Mouse (Mus musculus): Measurements from ENCODE around the gene Cks1b. TPM values are rescaled to one million over a fixed set of nuclear protein-coding genes. Genes with fewer than 3 reads are reported as not detected.

Gene Cks1b
- total and polyA plus RNA-seq, 3 experiments, result 177 to 438 (median 271) TPM

DNA sequence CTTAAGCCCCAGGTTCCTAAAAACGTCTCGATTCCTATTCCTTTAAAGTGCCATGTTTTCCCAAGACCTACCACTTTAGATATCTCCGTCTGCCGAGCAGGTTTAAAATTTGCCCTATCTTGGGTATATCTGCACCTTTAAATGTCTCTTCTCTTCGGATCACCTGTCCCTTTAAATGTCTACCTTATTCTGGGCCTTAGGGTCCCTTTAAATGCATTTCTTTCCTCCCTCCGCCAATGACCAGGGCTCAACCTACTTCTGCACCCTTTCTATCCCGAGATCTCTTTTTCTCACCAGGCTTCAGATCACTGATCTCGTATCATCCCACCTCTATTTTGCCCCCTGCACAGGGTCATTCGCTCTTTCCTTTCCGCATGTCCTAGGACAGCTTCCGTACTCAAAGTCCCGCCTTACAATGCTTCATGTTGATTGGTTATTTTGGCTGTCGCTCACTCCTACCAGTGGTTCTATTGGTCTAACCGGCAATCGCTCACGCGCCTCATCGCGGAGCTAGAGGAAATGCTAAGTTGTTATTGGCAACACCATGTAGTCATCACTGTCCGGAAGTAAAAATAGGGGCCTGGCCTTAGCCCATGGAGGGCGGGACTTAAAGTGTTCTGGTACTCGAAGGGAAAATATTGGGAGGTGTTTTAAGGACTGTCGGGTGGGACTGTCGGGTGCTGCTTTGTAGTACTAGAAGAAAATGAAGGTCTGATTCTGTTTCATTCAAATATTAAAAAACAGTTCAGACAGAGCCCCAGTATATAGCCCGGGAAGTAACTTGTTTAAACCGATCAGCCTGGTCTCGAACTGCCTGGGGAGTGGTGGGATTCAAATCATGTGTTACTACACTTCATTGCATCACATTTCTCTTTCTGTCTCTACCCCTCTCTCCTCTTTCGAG, 6.4 kb downstream of the Cks1b start, which contains the start of gene Flad1 (continued):
- TF ChIP-seq ZNF384 (IDR thresholded peaks at IDR 0.05; ENCODE audit: low read depth, low read length), result no peak
- no peak for TF ChIP-seq RAD21 (IDR thresholded peaks at IDR 0.05; ENCODE audit: low read depth, low read length)
- TF ChIP-seq TBP (IDR thresholded peaks at IDR 0.05; ENCODE audit: low read depth, low read length), result peak; percentile 84
- no peak for TF ChIP-seq GABPA (IDR thresholded peaks at IDR 0.05; ENCODE audit: low read depth, low read length)
- peak; percentile 41; the same call in 1 of the 2 replicates for TF ChIP-seq GATA1 (IDR thresholded peaks at IDR 0.05; ENCODE audit: low read depth, low read length)
- TF ChIP-seq BHLHE40 (IDR thresholded peaks at IDR 0.05; ENCODE audit: borderline replicate concordance, low read depth, low read length), result no peak
- TF ChIP-seq SMC3 (IDR thresholded peaks at IDR 0.05; ENCODE audit: low read depth, low read length), result no peak
- TF ChIP-seq MAX (IDR thresholded peaks at IDR 0.05; ENCODE audit: low read length), result peak; percentile 64; the same call in 1 of the 2 replicates
- TF ChIP-seq UBTF (IDR thresholded peaks at IDR 0.05; ENCODE audit: borderline replicate concordance, insufficient read depth, low read depth, low read length), result no peak
- peak; percentile 50; the same call in 1 of the 2 replicates for TF ChIP-seq USF1 (IDR thresholded peaks at IDR 0.05; ENCODE audit: low read depth, low read length)
- TF ChIP-seq TAL1 (IDR thresholded peaks at IDR 0.05; ENCODE audit: low read length), result no peak
- TF ChIP-seq MAFK (IDR thresholded peaks at IDR 0.05; ENCODE audit: borderline replicate concordance, low read depth, low read length), result no peak
- no peak for TF ChIP-seq CTCF (IDR thresholded peaks at IDR 0.05 in 2 of 3, conservative IDR thresholded peaks at IDR 0.05 in 1 of 3; ENCODE audit: control insufficient read depth in 1 of 3, insufficient read depth in 1 of 3, low read depth in 2 of 3, low read length in 3 of 3, poor library complexity in 1 of 3, severe bottlenecking in 1 of 3)
- no peak for TF ChIP-seq EP300 (IDR thresholded peaks at IDR 0.05; ENCODE audit: low read depth in 1 of 2, low read length in 2 of 2)
- 0 out of 2 replicates have a peak, but pooled peaks have one; percentile 17 for TF ChIP-seq NRF1 (IDR thresholded peaks at IDR 0.05; ENCODE audit: insufficient read depth, low read depth, low read length, poor library complexity, severe bottlenecking)
- no peak for TF ChIP-seq USF2 (IDR thresholded peaks at IDR 0.05; ENCODE audit: borderline replicate concordance in 1 of 2, insufficient read depth in 1 of 2, low read depth in 1 of 2, low read length in 2 of 2)
- 0 out of 2 replicates have a peak, but pooled peaks have one; percentile 23 for TF ChIP-seq TCF12 (IDR thresholded peaks at IDR 0.05; ENCODE audit: low read depth, low read length)
- no peak for TF ChIP-seq E2F4 (IDR thresholded peaks at IDR 0.05; ENCODE audit: borderline replicate concordance, low read depth, low read length)
- peak; percentile 96 for TF ChIP-seq CHD2 (IDR thresholded peaks at IDR 0.05; ENCODE audit: low read length)
- peak; percentile 76 for TF ChIP-seq KAT2A (conservative IDR thresholded peaks at IDR 0.05; ENCODE audit: low read depth, low read length)

DNA sequence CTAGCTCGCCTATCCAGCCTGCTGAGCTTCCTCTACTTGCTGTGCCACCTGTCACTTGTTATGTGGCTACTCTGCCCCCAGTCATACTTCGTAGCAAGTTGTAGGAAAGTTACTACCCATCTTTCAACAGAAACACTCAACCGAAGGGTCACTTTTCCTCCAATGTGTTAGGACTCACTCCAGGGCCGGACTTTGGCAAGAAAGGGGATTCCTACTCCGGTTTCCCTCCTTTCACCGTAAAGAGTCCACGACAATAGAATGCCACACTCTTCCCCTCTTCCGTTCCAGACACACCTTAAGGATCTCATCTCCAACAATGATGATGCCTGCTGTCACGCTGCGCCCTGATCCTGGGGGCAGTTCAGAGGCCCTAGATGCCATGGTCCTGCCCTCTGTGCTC, 7.3 kb downstream of the Cks1b start:
- peak overlapping the region; percentile 82; the same call in 1 of the 2 replicates for H3K27ac ChIP-seq (ENCODE audit: control insufficient read depth, low read depth, low read length)
- H3K36me3 ChIP-seq (ENCODE audit: control insufficient read depth in 1 of 2, insufficient read depth in 2 of 2, low read length in 2 of 2), result peaks cover 4 to 14% of the 10 kb centered on the region in 2 experiments; a peak in 3 of 4 replicates
- TF ChIP-seq POLR2AphosphoS5 (IDR thresholded peaks at IDR 0.05; ENCODE audit: borderline replicate concordance, low read depth, low read length), result no peak
- TF ChIP-seq USF1 (IDR thresholded peaks at IDR 0.05; ENCODE audit: low read depth, low read length), result no peak
- TF ChIP-seq JUND (IDR thresholded peaks at IDR 0.05; ENCODE audit: low read depth, low read length), result no peak
- no peak for TF ChIP-seq CHD2 (IDR thresholded peaks at IDR 0.05; ENCODE audit: low read length)
- no peak for TF ChIP-seq CHD1 (IDR thresholded peaks at IDR 0.05; ENCODE audit: low read depth, low read length)
- no peak for TF ChIP-seq MYB (IDR thresholded peaks at IDR 0.05; ENCODE audit: low read depth, low read length)
- TF ChIP-seq RCOR1 (IDR thresholded peaks at IDR 0.05; ENCODE audit: low read depth, low read length), result no peak
- TF ChIP-seq MEF2A (IDR thresholded peaks at IDR 0.05; ENCODE audit: extremely low read depth, insufficient replicate concordance, low read depth, low read length, poor library complexity, severe bottlenecking), result no peak
- TF ChIP-seq TCF12 (IDR thresholded peaks at IDR 0.05; ENCODE audit: low read depth, low read length), result no peak
- TF ChIP-seq TAL1 (IDR thresholded peaks at IDR 0.05; ENCODE audit: low read length), result no peak
- TF ChIP-seq MAX (IDR thresholded peaks at IDR 0.05; ENCODE audit: low read length), result no peak
- TF ChIP-seq TBP (IDR thresholded peaks at IDR 0.05; ENCODE audit: low read depth, low read length), result no peak
- no peak for TF ChIP-seq MAFK (IDR thresholded peaks at IDR 0.05; ENCODE audit: borderline replicate concordance, low read depth, low read length)
- TF ChIP-seq ZMIZ1 (IDR thresholded peaks at IDR 0.05; ENCODE audit: low read depth, low read length), result no peak
- TF ChIP-seq UBTF (IDR thresholded peaks at IDR 0.05; ENCODE audit: borderline replicate concordance, insufficient read depth, low read depth, low read length), result no peak
- no peak for TF ChIP-seq ZNF384 (IDR thresholded peaks at IDR 0.05; ENCODE audit: low read depth, low read length)
- no peak for DNase-seq (ENCODE audit: low read depth, low spot score)
- no peaks in the 10 kb centered on the region for H3K9me3 ChIP-seq (replicated peaks; ENCODE audit: insufficient read depth, low read length)
- peaks cover 12% of the 10 kb centered on the region for H3K79me2 ChIP-seq (ENCODE audit: control insufficient read depth, insufficient read depth, low read length, poor library complexity)
- peaks cover 0 to 8% of the 10 kb centered on the region in 2 experiments; a peak in 2 of 4 replicates for H3K4me1 ChIP-seq (ENCODE audit: control insufficient read depth in 1 of 2, insufficient read depth in 2 of 2, low read length in 2 of 2)
- H3K27me3 ChIP-seq (ENCODE audit: control insufficient read depth in 1 of 2, insufficient read depth in 2 of 2, low read length in 2 of 2), result no peaks in the 10 kb centered on the region
- H3K9ac ChIP-seq (ENCODE audit: control insufficient read depth, low read depth, low read length, poor library complexity, severe bottlenecking), result peak overlapping the region; percentile 89
- peak overlapping the region; percentile 52 to 92 for H3K4me3 ChIP-seq (ENCODE audit: control insufficient read depth in 1 of 2, insufficient read depth in 1 of 2, low read depth in 2 of 2, low read length in 2 of 2)
